Mouse (Mus musculus): ENCODE data around the gene Uba5. TPM values are rescaled to one million over a fixed set of nuclear protein-coding genes. Genes with fewer than 3 reads are reported as not detected.
A peak's percentile ranks its signal among the peaks of the same experiment; 100 is the strongest.

Uba5 gene
- polyA plus RNA-seq, 1 experiment from 2014 or later, result 32.9 TPM

DNA sequence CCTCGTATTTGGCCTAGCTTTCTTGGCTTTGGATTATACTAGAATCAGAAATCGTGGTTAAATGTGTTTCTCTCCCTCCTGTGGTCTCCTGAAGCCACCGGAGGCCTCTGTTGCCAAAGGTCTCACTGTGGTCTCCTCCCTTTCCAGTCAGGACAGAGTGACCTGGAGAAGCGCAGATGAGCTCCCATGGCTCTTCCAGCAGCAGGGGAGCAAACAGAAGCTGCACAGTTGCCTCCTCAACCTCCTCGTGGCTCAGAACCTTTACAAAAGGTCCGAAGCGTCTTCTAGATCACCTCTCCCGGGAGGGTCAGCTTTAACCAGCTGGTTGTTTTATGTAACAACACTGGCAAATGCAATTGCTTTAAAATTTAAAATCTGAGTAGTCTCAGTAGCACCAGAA lies 28.7 kb downstream of the Uba5 start:
- no peak for TF ChIP-seq CTCF (IDR thresholded peaks at IDR 0.05; ENCODE audit: low read depth)
- no peak overlapping the region for H3K4me3 ChIP-seq (ENCODE audit: low read depth, low read length)
- H3K27me3 ChIP-seq (replicated peaks; ENCODE audit: control insufficient read depth, insufficient read depth, low read length), result no peaks in the 10 kb centered on the region
- ATAC-seq, result no peak
- no peak overlapping the region for H3K9ac ChIP-seq (ENCODE audit: low read depth, low read length)
- H3K9me3 ChIP-seq (ENCODE audit: control insufficient read depth), result no peaks in the 10 kb centered on the region
- 84% methylated on average over 8 of the region's 8 CpGs for WGBS
- no peak overlapping the region for H3K27ac ChIP-seq (ENCODE audit: low read depth, low read length)
- H3K36me3 ChIP-seq (ENCODE audit: control insufficient read depth, insufficient read depth), result peaks cover 20% of the 10 kb centered on the region; the same call in 1 of the 2 replicates
- no peak overlapping the region for H3K4me2 ChIP-seq (replicated peaks; ENCODE audit: low read depth)
- no peaks in the 10 kb centered on the region for H3K4me1 ChIP-seq (replicated peaks; ENCODE audit: control insufficient read depth, insufficient read depth, low read length)

DNA sequence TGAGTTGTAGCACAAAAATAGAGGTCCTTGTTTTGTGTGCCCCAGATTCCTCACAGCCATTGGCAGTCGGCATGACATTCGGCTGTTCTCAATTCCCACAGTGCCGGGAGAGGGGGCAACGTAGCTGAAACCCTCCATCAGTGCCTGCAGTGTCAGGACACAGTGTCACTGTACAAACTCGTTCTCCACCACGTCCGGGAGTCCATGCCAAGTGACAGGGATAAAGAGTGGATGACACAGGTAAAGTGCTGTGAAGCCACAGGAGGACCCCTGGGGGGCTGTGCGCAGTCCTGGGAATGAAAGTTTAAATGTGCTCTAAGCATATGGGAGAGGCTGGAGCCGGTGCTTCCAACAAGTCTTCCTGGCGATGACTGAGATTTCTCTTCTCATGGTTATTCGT lies 33.1 kb downstream of the Uba5 start:
- Histone ChIP-seq H3K36me3 (ENCODE audit: control insufficient read depth, insufficient read depth) (peaks cover 14% of the 10 kb centered on the region; the same call in 1 of the 2 replicates), H3K4me3 (ENCODE audit: low read depth, low read length) (no peak overlapping the region), H3K9me3 (ENCODE audit: control insufficient read depth) (no peaks in the 10 kb centered on the region), H3K27ac (ENCODE audit: low read depth, low read length) (no peak overlapping the region), H3K9ac (ENCODE audit: low read depth, low read length) (no peak overlapping the region), H3K4me2 (replicated peaks; ENCODE audit: low read depth) (no peak overlapping the region), H3K27me3 (replicated peaks; ENCODE audit: control insufficient read depth, insufficient read depth, low read length) (no peaks in the 10 kb centered on the region), H3K4me1 (replicated peaks; ENCODE audit: control insufficient read depth, insufficient read depth, low read length) (no peaks in the 10 kb centered on the region)
- 94% methylated on average over 11 of the region's 11 CpGs for WGBS
- no peak for TF ChIP-seq CTCF (IDR thresholded peaks at IDR 0.05; ENCODE audit: low read depth)
- ATAC-seq, result no peak

DNA sequence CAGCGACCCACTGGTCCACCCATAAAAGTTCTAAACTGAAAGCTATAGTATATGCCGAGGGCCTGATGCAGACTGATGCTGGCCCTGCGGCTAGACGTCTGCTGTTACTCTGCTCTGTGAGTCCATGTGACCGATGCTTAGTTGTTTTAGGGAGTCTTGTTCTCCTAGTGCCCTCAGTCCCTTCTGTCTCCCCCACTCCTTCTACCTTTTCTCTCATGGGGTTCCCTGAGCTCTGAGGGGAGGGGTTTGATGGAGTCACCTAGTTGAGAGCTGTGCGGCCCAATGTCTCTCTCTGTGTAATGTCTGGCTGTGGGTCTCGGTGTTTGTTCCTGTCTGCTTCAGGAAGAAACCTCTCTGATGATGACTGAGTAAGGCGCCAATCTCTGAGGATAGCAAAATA lies 35.7 kb downstream of the Uba5 start:
- Histone ChIP-seq H3K4me3 (ENCODE audit: low read depth, low read length) (no peak overlapping the region), H3K9me3 (ENCODE audit: control insufficient read depth) (no peaks in the 10 kb centered on the region), H3K4me1 (replicated peaks; ENCODE audit: control insufficient read depth, insufficient read depth, low read length) (no peaks in the 10 kb centered on the region), H3K27ac (ENCODE audit: low read depth, low read length) (no peak overlapping the region), H3K36me3 (ENCODE audit: control insufficient read depth, insufficient read depth) (peaks cover 25% of the 10 kb centered on the region; the same call in 1 of the 2 replicates), H3K4me2 (replicated peaks; ENCODE audit: low read depth) (no peak overlapping the region), H3K27me3 (replicated peaks; ENCODE audit: control insufficient read depth, insufficient read depth, low read length) (no peaks in the 10 kb centered on the region), H3K9ac (ENCODE audit: low read depth, low read length) (no peak overlapping the region)
- 97% methylated on average over 8 of the region's 8 CpGs for WGBS
- no peak for TF ChIP-seq CTCF (IDR thresholded peaks at IDR 0.05; ENCODE audit: low read depth)
- ATAC-seq, result no peak

DNA sequence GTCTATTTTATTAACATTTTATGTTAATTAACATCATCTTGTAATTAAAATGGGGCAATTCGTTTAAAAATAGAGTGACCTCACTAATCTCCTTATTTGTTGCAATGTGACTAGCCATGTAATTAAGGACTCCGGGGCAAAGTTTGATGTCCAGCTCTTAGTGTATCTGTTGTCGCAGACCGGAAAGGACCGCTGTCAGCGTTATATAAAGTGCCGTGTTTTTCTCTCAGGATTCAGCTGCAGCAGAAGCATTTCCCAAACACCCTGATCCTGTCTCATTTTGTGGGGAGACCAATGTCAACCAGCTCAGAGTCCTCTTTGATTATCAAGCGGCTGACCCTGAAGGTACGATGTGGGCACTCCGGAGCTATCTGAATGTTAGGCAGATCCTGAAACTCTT lies 41.9 kb downstream of the Uba5 start:
- TF ChIP-seq CTCF (IDR thresholded peaks at IDR 0.05; ENCODE audit: low read depth), result no peak
- H3K4me1 ChIP-seq (replicated peaks; ENCODE audit: control insufficient read depth, insufficient read depth, low read length), result no peaks in the 10 kb centered on the region
- WGBS, result 90% methylated on average over 10 of the region's 10 CpGs
- H3K27me3 ChIP-seq (replicated peaks; ENCODE audit: control insufficient read depth, insufficient read depth, low read length), result no peaks in the 10 kb centered on the region
- no peak for ATAC-seq
- H3K4me2 ChIP-seq (replicated peaks; ENCODE audit: low read depth), result no peak overlapping the region
- peaks cover 38% of the 10 kb centered on the region for H3K36me3 ChIP-seq (ENCODE audit: control insufficient read depth, insufficient read depth)
- no peaks in the 10 kb centered on the region for H3K9me3 ChIP-seq (ENCODE audit: control insufficient read depth)
- H3K27ac ChIP-seq (ENCODE audit: low read depth, low read length), result no peak overlapping the region
- H3K9ac ChIP-seq (ENCODE audit: low read depth, low read length), result no peak overlapping the region
- no peak overlapping the region for H3K4me3 ChIP-seq (ENCODE audit: low read depth, low read length)

DNA sequence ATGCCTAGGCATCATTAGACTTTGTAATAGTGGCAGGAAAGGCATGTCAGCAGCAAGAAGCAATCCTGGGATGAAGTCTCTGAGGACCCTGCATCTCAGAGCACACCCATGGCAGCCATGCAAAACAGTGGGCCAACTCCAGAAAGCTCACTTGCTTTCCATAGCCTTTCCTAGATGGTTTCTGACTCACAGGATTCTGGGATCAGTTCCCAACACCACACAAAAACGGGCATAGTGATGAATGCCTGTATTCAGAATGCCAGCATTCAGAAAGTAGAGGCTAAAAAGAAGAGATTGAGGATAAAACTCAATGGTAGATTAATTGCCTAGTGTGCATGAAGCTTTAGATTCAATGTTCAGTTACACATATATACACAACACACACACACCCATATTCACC lies 48.4 kb downstream of the Uba5 start:
- 87% methylated on average over 1 of the region's 1 CpGs for WGBS

DNA sequence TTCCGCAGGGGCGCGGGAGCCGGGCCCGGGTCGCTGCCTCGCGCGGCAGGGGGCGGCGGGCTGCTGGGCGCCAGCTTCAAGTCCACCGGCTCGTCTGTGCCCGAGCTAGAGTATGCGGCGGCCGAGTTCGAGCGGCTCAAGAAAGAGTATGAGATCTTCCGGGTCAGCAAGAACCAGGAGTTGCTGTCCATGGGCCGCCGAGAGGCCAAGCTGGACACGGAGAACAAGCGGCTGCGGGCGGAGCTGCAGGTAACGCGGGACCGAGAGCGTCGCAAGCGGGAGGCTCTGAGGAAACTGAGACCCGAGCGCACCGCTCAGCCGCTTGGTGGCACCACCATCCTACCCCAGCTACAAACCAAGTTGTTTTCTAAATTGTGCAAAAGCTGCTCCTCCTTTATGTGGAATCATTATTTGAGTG lies 60.0 kb downstream of the Uba5 start:
- Histone ChIP-seq H3K4me3 (ENCODE audit: low read depth, low read length) (peak overlapping the region; percentile 50), H3K4me2 (replicated peaks; ENCODE audit: low read depth) (peak overlapping the region; percentile 74), H3K27ac (ENCODE audit: low read depth, low read length) (peak overlapping the region; percentile 65; the same call in 1 of the 2 replicates), H3K9ac (ENCODE audit: low read depth, low read length) (peak overlapping the region; percentile 31), H3K27me3 (replicated peaks; ENCODE audit: control insufficient read depth, insufficient read depth, low read length) (no peaks in the 10 kb centered on the region), H3K9me3 (ENCODE audit: control insufficient read depth) (no peaks in the 10 kb centered on the region), H3K4me1 (replicated peaks; ENCODE audit: control insufficient read depth, insufficient read depth, low read length) (no peaks in the 10 kb centered on the region; the same call in 1 of the 2 replicates), H3K36me3 (ENCODE audit: control insufficient read depth, insufficient read depth) (no peaks in the 10 kb centered on the region; the same call in 1 of the 2 replicates)
- peak; percentile 46 for ATAC-seq
- WGBS, result under 1% methylated on average over 37 of the region's 37 CpGs
- peak; percentile 82 for TF ChIP-seq CTCF (IDR thresholded peaks at IDR 0.05; ENCODE audit: low read depth)

More for the DNA sequence above, 48.4 kb downstream of the Uba5 start:
- no peak overlapping the region for H3K4me3 ChIP-seq (ENCODE audit: low read depth, low read length)
- no peaks in the 10 kb centered on the region for H3K9me3 ChIP-seq (ENCODE audit: control insufficient read depth)
- no peak overlapping the region for H3K9ac ChIP-seq (ENCODE audit: low read depth, low read length)
- H3K27ac ChIP-seq (ENCODE audit: low read depth, low read length), result no peak overlapping the region
- H3K27me3 ChIP-seq (replicated peaks; ENCODE audit: control insufficient read depth, insufficient read depth, low read length), result no peaks in the 10 kb centered on the region
- no peak overlapping the region for H3K4me2 ChIP-seq (replicated peaks; ENCODE audit: low read depth)
- H3K4me1 ChIP-seq (replicated peaks; ENCODE audit: control insufficient read depth, insufficient read depth, low read length), result no peaks in the 10 kb centered on the region
- TF ChIP-seq CTCF (IDR thresholded peaks at IDR 0.05; ENCODE audit: low read depth), result no peak
- peaks cover 20% of the 10 kb centered on the region for H3K36me3 ChIP-seq (ENCODE audit: control insufficient read depth, insufficient read depth)
- no peak for ATAC-seq
